Mouse (Mus musculus) hindbrain, embryonic 10.5 days (tissue): ENCODE measurements around the gene Rtf1. TPM values are rescaled to one million over a fixed set of nuclear protein-coding genes. Genes with fewer than 3 reads are reported as not detected.

Source experiments
- DNase-seq: peaks from one replicate; pipeline ENCODE4 v3.0.0-alpha.2; 2017; ENCODE audit warnings: low spot score
- H3K27ac ChIP-seq: fragments of 300-500 bp; sonication (generic); 2 replicates; pipeline ENCODE4 v1.5.1; 2016; ENCODE audit warnings: mild to moderate bottlenecking, moderate library complexity
- H3K27me3 ChIP-seq: fragments of 300-500 bp; sonication (generic); 2 replicates; pipeline ENCODE4 v1.6.1; 2016; ENCODE audit warnings: mild to moderate bottlenecking; ENCODE audit not compliant: poor library complexity, insufficient read depth, severe bottlenecking
- H3K36me3 ChIP-seq: fragments of 300-500 bp; sonication (generic); 2 replicates; pipeline ENCODE4 v1.6.1; 2016; ENCODE audit warnings: mild to moderate bottlenecking, moderate library complexity
- H3K4me1 ChIP-seq: fragments of 300-500 bp; sonication (generic); replicated peaks from 2 replicates; pipeline ENCODE4 v1.6.1; 2016; ENCODE audit warnings: mild to moderate bottlenecking
- H3K4me3 ChIP-seq: fragments of 300-500 bp; sonication (generic); 2 replicates; pipeline ENCODE4 v1.5.1; 2016; ENCODE audit warnings: mild to moderate bottlenecking, moderate library complexity
- H3K9me3 ChIP-seq: fragments of 300-500 bp; sonication (generic); 2 replicates; pipeline ENCODE4 v1.6.1; 2016; ENCODE audit warnings: mild to moderate bottlenecking, moderate library complexity
- WGBS: fragments of 180-500 bp; shearing (Covaris S2); methylation state at CpG from one replicate; pipeline ENCODE4 v1.1.7; 2016; 5-methylcytosine and 5-hydroxymethylcytosine counted together
- polyA plus RNA-seq: library from polyadenylated mRNA; unstranded; fragments of >200 nt; fragmentation: Nextera tagmentation; extraction: Ambion mirVana; gene quantifications from 2 replicates; pipeline ENCODE4 v1.2.1, GENCODE M21; 2016

The Rtf1 gene
- polyA plus RNA-seq, 1 experiment from 2014 or later = 49.3 TPM

DNA sequence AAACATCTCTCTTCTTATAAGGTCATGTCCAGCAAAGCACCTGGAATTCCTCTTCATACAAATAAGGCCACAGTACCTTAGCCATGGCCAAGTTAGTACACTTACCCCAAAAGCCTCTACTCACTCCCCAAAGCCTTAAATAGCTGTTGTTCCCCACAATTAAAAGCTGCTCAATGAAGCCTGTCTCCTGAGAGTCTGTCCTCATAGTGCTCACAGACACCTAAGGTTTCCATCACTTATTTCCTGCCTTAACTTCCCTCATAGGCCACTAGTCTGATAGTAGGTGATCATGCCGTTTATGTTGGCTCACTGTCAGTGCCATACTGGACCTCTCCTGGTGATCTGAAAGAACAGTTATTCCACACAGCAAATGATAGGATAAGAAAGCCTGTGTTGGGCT, 87.4 kb downstream of the Rtf1 start:
- no peak overlapping the region for H3K27ac ChIP-seq
- peaks cover 57% of the 10 kb centered on the region for H3K27me3 ChIP-seq
- H3K36me3 ChIP-seq = peaks cover 40% of the 10 kb centered on the region
- peaks cover 18% of the 10 kb centered on the region for H3K4me1 ChIP-seq
- DNase-seq = no peak
- no peaks in the 10 kb centered on the region for H3K9me3 ChIP-seq
- no peak overlapping the region for H3K4me3 ChIP-seq
- 74% methylated on average over 1 of the region's 1 CpGs for WGBS

DNA sequence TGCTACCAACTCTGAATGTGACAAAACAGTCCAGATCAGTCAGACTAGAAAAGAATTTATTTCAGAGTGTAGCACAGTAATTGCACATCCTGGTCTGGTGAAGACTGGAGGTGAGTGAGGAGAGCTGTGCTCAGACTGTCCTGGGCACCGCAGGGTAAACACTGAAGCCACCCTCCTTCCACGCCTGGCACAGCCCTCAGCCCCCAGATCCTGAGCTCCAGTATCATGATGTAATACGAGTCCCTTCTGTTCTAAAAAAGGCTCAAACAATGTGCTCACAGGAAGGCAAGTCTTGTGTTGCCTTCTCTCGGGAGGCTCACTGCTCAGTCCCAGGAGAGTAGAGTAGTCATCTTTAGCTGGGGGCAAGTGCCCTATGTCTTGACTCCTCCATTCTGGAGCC, 89.1 kb downstream of the Rtf1 start:
- peaks cover 40% of the 10 kb centered on the region for H3K27me3 ChIP-seq
- no peak for DNase-seq
- H3K4me3 ChIP-seq = no peak overlapping the region
- no peaks in the 10 kb centered on the region for H3K9me3 ChIP-seq
- peaks cover 53% of the 10 kb centered on the region for H3K36me3 ChIP-seq
- peaks cover 3% of the 10 kb centered on the region; the same call in 1 of the 2 replicates for H3K4me1 ChIP-seq
- WGBS = 82% methylated on average over 4 of the region's 4 CpGs
- no peak overlapping the region for H3K27ac ChIP-seq

DNA sequence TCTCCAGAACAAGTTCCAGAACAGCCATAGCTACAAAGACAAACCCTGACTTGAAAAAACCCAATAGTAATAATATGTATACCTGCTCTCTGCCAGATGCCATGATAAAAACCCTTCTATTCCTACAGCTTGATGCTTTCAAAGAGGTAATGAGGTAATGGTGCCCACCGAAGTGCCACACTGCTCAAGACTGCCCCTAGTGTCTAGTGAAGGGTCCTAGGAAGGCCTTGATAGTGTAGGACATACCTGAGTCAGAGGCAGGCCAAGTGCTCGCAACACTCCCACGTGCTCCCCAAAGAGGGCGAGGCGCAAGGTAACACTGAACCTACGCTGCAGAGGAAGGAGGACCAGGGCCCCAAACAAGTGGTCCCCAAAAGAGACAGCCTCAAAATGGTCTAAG, 92.4 kb downstream of the Rtf1 start:
- Histone ChIP-seq H3K4me1 (no peaks in the 10 kb centered on the region), H3K4me3 (no peak overlapping the region), H3K27ac (no peak overlapping the region), H3K9me3 (no peaks in the 10 kb centered on the region), H3K27me3 (peaks cover 7% of the 10 kb centered on the region), H3K36me3 (peaks cover 86% of the 10 kb centered on the region)
- no peak for DNase-seq
- 96% methylated on average over 6 of the region's 6 CpGs for WGBS

Other genes with a start within 250 kb of the Rtf1 start
- gene Ino80, start 197.4 kb upstream of the Rtf1 start, polyA plus RNA-seq = 3.0 and 3.7 TPM in 2 replicates
- 0.35 and 0.78 TPM in 2 replicates for gene Exd1, start 127.4 kb upstream of the Rtf1 start, polyA plus RNA-seq
- 52.2 and 52.9 TPM in 2 replicates for gene Chp1, start 127.4 kb upstream of the Rtf1 start, polyA plus RNA-seq
- gene Nusap1, start 56.8 kb upstream of the Rtf1 start, polyA plus RNA-seq = 72.8 and 93.0 TPM in 2 replicates
- gene Oip5, start 56.6 kb upstream of the Rtf1 start, polyA plus RNA-seq = 36.8 and 40.1 TPM in 2 replicates
- 39.7 and 43.2 TPM in 2 replicates for gene Ndufaf1, start 12.2 kb upstream of the Rtf1 start, polyA plus RNA-seq
- gene Itpka, start 67.3 kb downstream of the Rtf1 start, polyA plus RNA-seq = 1.0 and 1.2 TPM in 2 replicates
- gene Ltk, start 85.4 kb downstream of the Rtf1 start, polyA plus RNA-seq = not detected in 2 replicates
- gene Rpap1, start 112.5 kb downstream of the Rtf1 start, polyA plus RNA-seq = 40.2 and 41.6 TPM in 2 replicates
- 21.5 and 23.5 TPM in 2 replicates for gene Tyro3, start 122.7 kb downstream of the Rtf1 start, polyA plus RNA-seq
- gene Mga, start 222.2 kb downstream of the Rtf1 start, polyA plus RNA-seq = 26.1 and 28.0 TPM in 2 replicates